Mouse (Mus musculus) forebrain, embryonic 16.5 days (tissue): ENCODE results near the gene Axin1. TPM values are rescaled to one million over a fixed set of nuclear protein-coding genes. Genes with fewer than 3 reads are reported as not detected.
"Not testable (repeated sequence)": the region's sequence is repeated elsewhere in the genome, so short reads cannot be mapped to it uniquely, and the experiment has no call there.

Experiments
- ATAC-seq: fragments of 200-750 bp; cut with Nextera tagmentation; 2 replicates; pipeline ENCODE4 v1.8.0; 2017; ENCODE audit warnings: mild to moderate bottlenecking, moderate library complexity
- H3K27ac ChIP-seq: fragments of 300-500 bp; sonication (generic); 2 replicates; pipeline ENCODE4 v1.5.1; 2014; ENCODE audit warnings: low read length, control low read depth
- H3K27me3 ChIP-seq: fragments of 300-500 bp; sonication (generic); replicated peaks from 2 replicates; pipeline ENCODE4 v1.6.1; 2014; ENCODE audit warnings: low read length; ENCODE audit not compliant: control insufficient read depth, insufficient read depth
- H3K36me3 ChIP-seq: fragments of 300-500 bp; sonication (generic); 2 replicates; pipeline ENCODE4 v1.6.1; 2014; ENCODE audit not compliant: control insufficient read depth, insufficient read depth
- H3K4me1 ChIP-seq: fragments of 300-500 bp; sonication (generic); replicated peaks from 2 replicates; pipeline ENCODE4 v1.6.1; 2014; ENCODE audit warnings: low read length; ENCODE audit not compliant: control insufficient read depth, insufficient read depth
- H3K4me2 ChIP-seq: fragments of 300-500 bp; sonication (generic); 2 replicates; pipeline ENCODE4 v1.6.1; 2014; ENCODE audit warnings: mild to moderate bottlenecking, low read length, control low read depth
- H3K4me3 ChIP-seq: fragments of 300-500 bp; sonication (generic); replicated peaks from 2 replicates; pipeline ENCODE4 v1.5.1; 2014; ENCODE audit warnings: mild to moderate bottlenecking, low read length, control low read depth
- H3K9ac ChIP-seq: fragments of 300-500 bp; sonication (generic); replicated peaks from 2 replicates; pipeline ENCODE4 v1.6.1; 2014; ENCODE audit warnings: low read depth, low read length, control low read depth
- H3K9me3 ChIP-seq: fragments of 300-500 bp; sonication (generic); 2 replicates; pipeline ENCODE4 v1.6.1; 2016; ENCODE audit warnings: low read length; ENCODE audit not compliant: control insufficient read depth
- WGBS: fragments of 180-500 bp; shearing (Covaris S2); extraction: QIAGEN DNeasy Blood & Tissue Kit; methylation state at CpG from one replicate; pipeline ENCODE4 v1.1.7; 2014; 5-methylcytosine and 5-hydroxymethylcytosine counted together
- polyA plus RNA-seq: library from polyadenylated mRNA; unstranded; fragments of >200 nt; fragmentation: Nextera tagmentation; extraction: Ambion mirVana; gene quantifications from 2 replicates; pipeline ENCODE4 v1.2.1, GENCODE M21; 2015

Gene Axin1
- polyA plus RNA-seq, 1 experiment from 2014 or later: 8.3 TPM

GRCm38 (mm10) chr17:26110156-26110555, 28.3 kb upstream of the Axin1 start:
- H3K4me3 ChIP-seq: no peak overlapping the region
- ATAC-seq: no peak
- H3K27me3 ChIP-seq: peaks cover 17% of the 10 kb centered on the region
- H3K9me3 ChIP-seq: no peaks in the 10 kb centered on the region
- no peaks in the 10 kb centered on the region for H3K36me3 ChIP-seq
- H3K9ac ChIP-seq: no peak overlapping the region
- H3K4me2 ChIP-seq: no peak overlapping the region
- H3K4me1 ChIP-seq: peaks cover 9% of the 10 kb centered on the region
- WGBS: 10% methylated on average over 4 of the region's 4 CpGs
- no peak overlapping the region for H3K27ac ChIP-seq

GRCm38 (mm10) chr17:26111024-26111423, 27.5 kb upstream of the Axin1 start:
- peaks cover 25% of the 10 kb centered on the region for H3K27me3 ChIP-seq

GRCm38 (mm10) chr17:26111722-26112121, 26.8 kb upstream of the Axin1 start:
- Histone ChIP-seq H3K27me3 (peaks cover 25% of the 10 kb centered on the region), H3K9ac (no peak overlapping the region)

More at GRCm38 (mm10) chr17:26111024-26111423, 27.5 kb upstream of the Axin1 start:
- Histone ChIP-seq H3K9me3 (no peaks in the 10 kb centered on the region), H3K36me3 (no peaks in the 10 kb centered on the region), H3K4me3 (no peak overlapping the region), H3K27ac (no peak overlapping the region), H3K4me1 (peaks cover 9% of the 10 kb centered on the region), H3K4me2 (no peak overlapping the region), H3K9ac (no peak overlapping the region)
- 3% methylated on average over 4 of the region's 4 CpGs for WGBS
- no peak for ATAC-seq

GRCm38 (mm10) chr17:26112751-26113150, 25.7 kb upstream of the Axin1 start:
- Histone ChIP-seq H3K9me3 (no peaks in the 10 kb centered on the region), H3K4me1 (peaks cover 9% of the 10 kb centered on the region), H3K9ac (peak overlapping the region; percentile 88), H3K4me2 (peak overlapping the region; percentile 69), H3K27ac (no peak overlapping the region), H3K36me3 (no peaks in the 10 kb centered on the region), H3K27me3 (peaks cover 27% of the 10 kb centered on the region), H3K4me3 (peak overlapping the region; percentile 75)
- WGBS: 18% methylated on average over 14 of the region's 14 CpGs
- 0 out of 2 replicates have a peak, but pooled peaks have one; percentile 14 for ATAC-seq

More at GRCm38 (mm10) chr17:26111722-26112121, 26.8 kb upstream of the Axin1 start:
- no peak for ATAC-seq
- Histone ChIP-seq H3K36me3 (no peaks in the 10 kb centered on the region), H3K4me3 (no peak overlapping the region), H3K27ac (no peak overlapping the region), H3K4me2 (no peak overlapping the region), H3K4me1 (peaks cover 9% of the 10 kb centered on the region), H3K9me3 (no peaks in the 10 kb centered on the region)
- 23% methylated on average over 4 of the region's 4 CpGs for WGBS

- under 1% methylated on average over 66 of the region's 75 CpGs for WGBS
- peak within 1 kb of the TSS; percentile 75 for H3K4me3 ChIP-seq
- H3K27ac ChIP-seq: no peak within 1 kb of the TSS
- peak within 1 kb of the TSS; percentile 69 for H3K4me2 ChIP-seq
- peak within 1 kb of the TSS; percentile 88 for H3K9ac ChIP-seq
- H3K36me3 ChIP-seq: no peaks in the 10 kb centered on the region
- H3K27me3 ChIP-seq: peaks cover 27% of the 10 kb centered on the region
- peak; percentile 69 for ATAC-seq
- H3K4me1 ChIP-seq: peaks cover 9% of the 10 kb centered on the region
- no peaks in the 10 kb centered on the region for H3K9me3 ChIP-seq
Measured at GRCm38 (mm10) chr17:26113181-26113948, 25.1 kb upstream of the Axin1 start, which contains the start of gene Tmem8. Gene Tmem8, plus strand, starts transcription at chr17:26113299.

GRCm38 (mm10) chr17:26114061-26114460, 24.4 kb upstream of the Axin1 start:
- ATAC-seq: no peak
- H3K9me3 ChIP-seq: no peaks in the 10 kb centered on the region
- WGBS: 12% methylated on average over 8 of the region's 8 CpGs

GRCm38 (mm10) chr17:26114461-26114860, 24.0 kb upstream of the Axin1 start:
- H3K4me2 ChIP-seq, ATAC-seq, H3K9ac ChIP-seq, H3K4me3 ChIP-seq, H3K4me1 ChIP-seq, H3K9me3 ChIP-seq, H3K27ac ChIP-seq, H3K36me3 ChIP-seq: not testable (repeated sequence)
- peaks cover 27% of the 10 kb centered on the region for H3K27me3 ChIP-seq
- WGBS: 64% methylated on average over 7 of the region's 7 CpGs

More at GRCm38 (mm10) chr17:26114061-26114460, 24.4 kb upstream of the Axin1 start:
- Histone ChIP-seq H3K27ac (no peak overlapping the region), H3K9ac (peak overlapping the region; percentile 88; the same call in 1 of the 2 replicates), H3K36me3 (no peaks in the 10 kb centered on the region), H3K4me3 (peak overlapping the region; percentile 75), H3K27me3 (peaks cover 27% of the 10 kb centered on the region), H3K4me1 (peaks cover 9% of the 10 kb centered on the region), H3K4me2 (peak overlapping the region; percentile 69)

GRCm38 (mm10) chr17:26115205-26115898, 23.1 kb upstream of the Axin1 start:
- no peak overlapping the region for H3K4me2 ChIP-seq

GRCm38 (mm10) chr17:26115956-26116487, 22.5 kb upstream of the Axin1 start:
- H3K9ac ChIP-seq: no peak overlapping the region
- no peaks in the 10 kb centered on the region for H3K9me3 ChIP-seq
- peaks cover 25% of the 10 kb centered on the region for H3K27me3 ChIP-seq
- H3K36me3 ChIP-seq: no peaks in the 10 kb centered on the region
- WGBS: 100% methylated on average over 1 of the region's 3 CpGs
- H3K4me1 ChIP-seq: peaks cover 9% of the 10 kb centered on the region
- no peak overlapping the region for H3K4me3 ChIP-seq
- H3K4me2 ChIP-seq: no peak overlapping the region
- no peak for ATAC-seq
- H3K27ac ChIP-seq: no peak overlapping the region

More at GRCm38 (mm10) chr17:26115205-26115898, 23.1 kb upstream of the Axin1 start:
- Histone ChIP-seq H3K27me3 (peaks cover 27% of the 10 kb centered on the region), H3K4me3 (no peak overlapping the region), H3K9ac (no peak overlapping the region), H3K36me3 (no peaks in the 10 kb centered on the region), H3K27ac (no peak overlapping the region), H3K9me3 (no peaks in the 10 kb centered on the region), H3K4me1 (peaks cover 9% of the 10 kb centered on the region)
- ATAC-seq: no peak
- WGBS: 81% methylated on average over 7 of the region's 7 CpGs
